Mouse (Mus musculus) G1E-ER4 (cell line): Measurements from ENCODE around the gene Wfdc10. TPM values are rescaled to one million over a fixed set of nuclear protein-coding genes. Genes with fewer than 3 reads are reported as not detected.

Source experiments
- GATA1 ChIP-seq: IDR thresholded peaks from one replicate; pipeline ENCODE4 v1.8.0; 2012; ENCODE audit warnings: low read length, inconsistent platforms
- polyA plus RNA-seq: library from polyadenylated mRNA; stranded (reverse); fragments of >175 nt; gene quantifications from 2 replicates; pipeline ENCODE4 v1.2.3, GENCODE M21; 2012

The Wfdc10 gene
- polyA plus RNA-seq, 1 experiment, result not detected

GRCm38 (mm10) chr2:164676916-164677685 is 21.3 kb downstream of the Wfdc10 start:
- TF ChIP-seq GATA1, result peak; percentile 70

GRCm38 (mm10) chr2:164678848-164679625 is 23.2 kb downstream of the Wfdc10 start:
- TF ChIP-seq GATA1, result no peak

- TF ChIP-seq GATA1, result no peak
Observed at GRCm38 (mm10) chr2:164679906-164680305, 24.1 kb downstream of the Wfdc10 start.

GRCm38 (mm10) chr2:164684807-164685206 is 29.0 kb downstream of the Wfdc10 start, which contains the start of gene Wfdc13:
TSS of gene Wfdc13 (plus strand) at chr2:164685107.
- no peak for TF ChIP-seq GATA1

GRCm38 (mm10) chr2:164698201-164698600 is 42.4 kb downstream of the Wfdc10 start, which contains the start of gene Spint4:
TSS of gene Spint4 (plus strand) at chr2:164698501.
- TF ChIP-seq GATA1, result no peak

GRCm38 (mm10) chr2:164700959-164701358 is 45.1 kb downstream of the Wfdc10 start:
- no peak for TF ChIP-seq GATA1

- TF ChIP-seq GATA1, result no peak
Observed at GRCm38 (mm10) chr2:164701761-164702160, 45.9 kb downstream of the Wfdc10 start.

- TF ChIP-seq GATA1, result no peak
Observed at GRCm38 (mm10) chr2:164704235-164704634, 48.4 kb downstream of the Wfdc10 start.

- no peak for TF ChIP-seq GATA1
Observed at GRCm38 (mm10) chr2:164705328-164705727, 49.5 kb downstream of the Wfdc10 start.

- no peak for TF ChIP-seq GATA1
Observed at GRCm38 (mm10) chr2:164705991-164706390, 50.1 kb downstream of the Wfdc10 start.

Other genes starting within 250 kb of the Wfdc10 start
- not detected in 2 replicates for gene Sdc4, start 212.2 kb upstream of the Wfdc10 start, polyA plus RNA-seq
- gene Sys1, start 199.1 kb upstream of the Wfdc10 start, polyA plus RNA-seq, result 219 and 244 TPM in 2 replicates
- gene Gm20458, start 195.1 kb upstream of the Wfdc10 start, polyA plus RNA-seq, result 8.1 and 9.4 TPM in 2 replicates
- not detected in 2 replicates for gene Trp53tg5, start 182.3 kb upstream of the Wfdc10 start, polyA plus RNA-seq
- gene Dbndd2, start 169.9 kb upstream of the Wfdc10 start, polyA plus RNA-seq, result 25.2 and 30.2 TPM in 2 replicates
- gene Pigt, start 158.5 kb upstream of the Wfdc10 start, polyA plus RNA-seq, result 118 and 139 TPM in 2 replicates
- not detected in 2 replicates for gene Wfdc2, start 93.6 kb upstream of the Wfdc10 start, polyA plus RNA-seq
- gene Spint3, start 82.6 kb upstream of the Wfdc10 start, polyA plus RNA-seq, result not detected in 2 replicates
- not detected in 2 replicates for gene Wfdc6a, start 70.6 kb upstream of the Wfdc10 start, polyA plus RNA-seq
- gene Eppin, start 62.5 kb upstream of the Wfdc10 start, polyA plus RNA-seq, result not detected in 2 replicates
- gene Wfdc6b, start 42.5 kb upstream of the Wfdc10 start, polyA plus RNA-seq, result not detected in 2 replicates
- gene Wfdc8, start 42.4 kb upstream of the Wfdc10 start, polyA plus RNA-seq, result not detected in 2 replicates
- gene Wfdc16, start 17.2 kb upstream of the Wfdc10 start, polyA plus RNA-seq, result not detected in 2 replicates
- gene Wfdc9, start 537 bp downstream of the Wfdc10 start, polyA plus RNA-seq, result not detected in 2 replicates
- gene Wfdc11, start 18.0 kb downstream of the Wfdc10 start, polyA plus RNA-seq, result not detected in 2 replicates
- gene Wfdc13, start 29.1 kb downstream of the Wfdc10 start, polyA plus RNA-seq, result not detected in 2 replicates
- gene Spint4, start 42.5 kb downstream of the Wfdc10 start, polyA plus RNA-seq, result not detected in 2 replicates
- gene Spint5, start 59.3 kb downstream of the Wfdc10 start, polyA plus RNA-seq, result not detected in 2 replicates
- 0.03 and 0.04 TPM in 2 replicates for gene Wfdc3, start 89.9 kb downstream of the Wfdc10 start, polyA plus RNA-seq
- 131 and 212 TPM in 2 replicates for gene Dnttip1, start 89.9 kb downstream of the Wfdc10 start, polyA plus RNA-seq
- 170 and 261 TPM in 2 replicates for gene Ube2c, start 113.9 kb downstream of the Wfdc10 start, polyA plus RNA-seq
- gene Tnnc2, start 123.9 kb downstream of the Wfdc10 start, polyA plus RNA-seq, result not detected in 2 replicates
- gene Snx21, start 129.8 kb downstream of the Wfdc10 start, polyA plus RNA-seq, result 3.9 and 5.2 TPM in 2 replicates
- gene Acot8, start 148.8 kb downstream of the Wfdc10 start, polyA plus RNA-seq, result 34.2 and 58.7 TPM in 2 replicates
- 1.6 TPM in 2 replicates for gene Zswim3, start 149.1 kb downstream of the Wfdc10 start, polyA plus RNA-seq
- 29.9 and 31.4 TPM in 2 replicates for gene Zswim1, start 166.6 kb downstream of the Wfdc10 start, polyA plus RNA-seq
- gene Spata25, start 172.5 kb downstream of the Wfdc10 start, polyA plus RNA-seq, result not detected in 2 replicates
- 12.4 and 46.9 TPM in 2 replicates for gene Ctsa, start 176.8 kb downstream of the Wfdc10 start, polyA plus RNA-seq
- 0.08 TPM in 1 of 2 replicates, not detected in the other for gene Neurl2, start 177.4 kb downstream of the Wfdc10 start, polyA plus RNA-seq
- gene Pltp, start 201.7 kb downstream of the Wfdc10 start, polyA plus RNA-seq, result not detected in 2 replicates
- 110 and 119 TPM in 2 replicates for gene Pcif1, start 223.3 kb downstream of the Wfdc10 start, polyA plus RNA-seq